Mouse (Mus musculus): ENCODE results near the gene Lypla2.
"Not testable (repeated sequence)": the region's sequence is repeated elsewhere in the genome, so short reads cannot be mapped to it uniquely, and the experiment has no call there.

Gene Lypla2

GRCm38 (mm10) chr4:135972556-135972906 is at the start of gene Lypla2:
Gene Lypla2, minus strand, starts transcription at chr4:135972626.
- DNase-seq (ENCODE audit: low read depth, low spot score): peak; percentile 71

GRCm38 (mm10) chr4:136021549-136022047 is 49.2 kb upstream of the Lypla2 start, which contains the start of gene Eloa:
Gene Eloa, minus strand, starts transcription at chr4:136021763.
- DNase-seq (ENCODE audit: low read depth, low spot score): peak; percentile 97

- no peak for DNase-seq (ENCODE audit: low read depth, low spot score)
Measured at GRCm38 (mm10) chr4:136020743-136021548, 48.5 kb upstream of the Lypla2 start.

GRCm38 (mm10) chr4:136016059-136016602 is 43.7 kb upstream of the Lypla2 start:
- no peak for DNase-seq (ENCODE audit: low read depth, low spot score)

- no peak for DNase-seq (ENCODE audit: low read depth, low spot score)
Measured at GRCm38 (mm10) chr4:136010586-136010985, 38.2 kb upstream of the Lypla2 start.

- DNase-seq (ENCODE audit: low read depth, low spot score): no peak
Measured at GRCm38 (mm10) chr4:136008782-136009447, 36.5 kb upstream of the Lypla2 start.

GRCm38 (mm10) chr4:136006821-136007220 is 34.4 kb upstream of the Lypla2 start:
- DNase-seq (ENCODE audit: low read depth, low spot score): no peak

GRCm38 (mm10) chr4:136004921-136005320 is 32.5 kb upstream of the Lypla2 start:
- no peak for DNase-seq (ENCODE audit: low read depth, low spot score)

- DNase-seq (ENCODE audit: low read depth, low spot score): no peak
Measured at GRCm38 (mm10) chr4:136004107-136004675, 31.8 kb upstream of the Lypla2 start.

GRCm38 (mm10) chr4:135995118-135995517 is 22.7 kb upstream of the Lypla2 start:
- DNase-seq (ENCODE audit: low read depth, low spot score): no peak

GRCm38 (mm10) chr4:135993941-135994340 is 21.5 kb upstream of the Lypla2 start:
- DNase-seq (ENCODE audit: low read depth, low spot score): peak; percentile 69

- DNase-seq (ENCODE audit: low read depth, low spot score): no peak
Measured at GRCm38 (mm10) chr4:135987714-135988113, 15.3 kb upstream of the Lypla2 start.

- DNase-seq (ENCODE audit: low read depth, low spot score): peak; percentile 86
Measured at GRCm38 (mm10) chr4:135986943-135987710, 14.7 kb upstream of the Lypla2 start, which contains the start of gene Pithd1. Gene Pithd1, minus strand, starts transcription at chr4:135987264.

- DNase-seq (ENCODE audit: low read depth, low spot score): no peak
Measured at GRCm38 (mm10) chr4:135986301-135986942, 14.0 kb upstream of the Lypla2 start.

- no peak for DNase-seq (ENCODE audit: low read depth, low spot score)
Measured at GRCm38 (mm10) chr4:135985769-135986168, 13.3 kb upstream of the Lypla2 start.

GRCm38 (mm10) chr4:135985193-135985592 is 12.8 kb upstream of the Lypla2 start:
- no peak for DNase-seq (ENCODE audit: low read depth, low spot score)

GRCm38 (mm10) chr4:135984556-135984955 is 12.1 kb upstream of the Lypla2 start:
- DNase-seq (ENCODE audit: low read depth, low spot score): no peak

- no peak for DNase-seq (ENCODE audit: low read depth, low spot score)
Measured at GRCm38 (mm10) chr4:135981524-135982063, 9.2 kb upstream of the Lypla2 start.

GRCm38 (mm10) chr4:135980223-135980622 is 7.8 kb upstream of the Lypla2 start:
- not testable (repeated sequence) for DNase-seq (ENCODE audit: low read depth, low spot score)

- no peak for DNase-seq (ENCODE audit: low read depth, low spot score)
Measured at GRCm38 (mm10) chr4:135976146-135976545, 3.7 kb upstream of the Lypla2 start.
